Mouse (Mus musculus) layer of hippocampus, adult 9-10 months (tissue): ENCODE results near the gene Lrrc8d.
A peak's percentile ranks its signal among the peaks of the same experiment; 100 is the strongest.

Source experiments
- DNase-seq: peaks from one replicate; pipeline ENCODE4 v3.0.0; 2022; ENCODE audit warnings: low spot score

Lrrc8d gene

GRCm38 (mm10) chr5:105699141-105700069, at the start of gene Lrrc8d:
Lrrc8d (plus strand) TSS chr5:105699969.
- DNase-seq: peak; percentile 62

- DNase-seq: no peak
These were observed 48.9 kb upstream of the Lrrc8d start for GRCm38 (mm10) chr5:105650728-105651479.

- no peak for DNase-seq
These were observed 48.2 kb upstream of the Lrrc8d start for GRCm38 (mm10) chr5:105651561-105651991.

- peak; percentile 79 for DNase-seq
These were observed 45.3 kb upstream of the Lrrc8d start for GRCm38 (mm10) chr5:105654237-105655063.

- no peak for DNase-seq
These were observed 44.6 kb upstream of the Lrrc8d start for GRCm38 (mm10) chr5:105655100-105655734.

- no peak for DNase-seq
These were observed 37.9 kb upstream of the Lrrc8d start for GRCm38 (mm10) chr5:105661894-105662293.

- no peak for DNase-seq
These were observed 32.8 kb upstream of the Lrrc8d start for GRCm38 (mm10) chr5:105666930-105667329.

GRCm38 (mm10) chr5:105667411-105667810, 32.4 kb upstream of the Lrrc8d start:
- DNase-seq: no peak

- no peak for DNase-seq
These were observed 30.7 kb upstream of the Lrrc8d start for GRCm38 (mm10) chr5:105669086-105669485.

GRCm38 (mm10) chr5:105669508-105670353, 30.0 kb upstream of the Lrrc8d start:
- DNase-seq: no peak

GRCm38 (mm10) chr5:105672332-105672731, 27.4 kb upstream of the Lrrc8d start:
- DNase-seq: no peak

GRCm38 (mm10) chr5:105675511-105675910, 24.3 kb upstream of the Lrrc8d start:
- no peak for DNase-seq

GRCm38 (mm10) chr5:105677071-105677470, 22.7 kb upstream of the Lrrc8d start:
- no peak for DNase-seq

- DNase-seq: no peak
These were observed 21.5 kb upstream of the Lrrc8d start for GRCm38 (mm10) chr5:105678243-105678642.

GRCm38 (mm10) chr5:105679261-105679660, 20.5 kb upstream of the Lrrc8d start:
- DNase-seq: no peak

GRCm38 (mm10) chr5:105679921-105680843, 19.6 kb upstream of the Lrrc8d start:
- DNase-seq: no peak

GRCm38 (mm10) chr5:105682143-105682611, 17.6 kb upstream of the Lrrc8d start:
- DNase-seq: no peak

GRCm38 (mm10) chr5:105683912-105684350, 15.8 kb upstream of the Lrrc8d start:
- no peak for DNase-seq
